Mouse (Mus musculus) midbrain, embryonic 13.5 days (tissue): Measurements from ENCODE around the gene Tedc1. TPM values are rescaled to one million over a fixed set of nuclear protein-coding genes. Genes with fewer than 3 reads are reported as not detected.

Source experiments
- ATAC-seq: fragments of 200-750 bp; cut with Nextera tagmentation; 2 replicates; pipeline ENCODE4 v1.8.0; 2017; ENCODE audit warnings: mild to moderate bottlenecking, moderate TSS enrichment, moderate library complexity
- H3K27ac ChIP-seq: fragments of 300-500 bp; sonication (generic); 2 replicates; pipeline ENCODE4 v1.5.1; 2015; ENCODE audit warnings: inconsistent platforms, mild to moderate bottlenecking, moderate library complexity
- H3K27me3 ChIP-seq: fragments of 300-500 bp; sonication (generic); 2 replicates; pipeline ENCODE4 v1.6.1; 2015; ENCODE audit warnings: mild to moderate bottlenecking, inconsistent platforms
- H3K36me3 ChIP-seq: fragments of 300-500 bp; sonication (generic); 2 replicates; pipeline ENCODE4 v1.6.1; 2015; ENCODE audit warnings: mild to moderate bottlenecking, inconsistent platforms
- H3K4me1 ChIP-seq: fragments of 300-500 bp; sonication (generic); replicated peaks from 2 replicates; pipeline ENCODE4 v1.6.1; 2015; ENCODE audit warnings: inconsistent platforms
- H3K4me2 ChIP-seq: fragments of 300-500 bp; sonication (generic); replicated peaks from 2 replicates; pipeline ENCODE4 v1.6.1; 2015; ENCODE audit warnings: moderate library complexity, mild to moderate bottlenecking, inconsistent platforms
- H3K4me3 ChIP-seq: fragments of 300-500 bp; sonication (generic); replicated peaks from 2 replicates; pipeline ENCODE4 v1.5.1; 2015; ENCODE audit warnings: mild to moderate bottlenecking, inconsistent platforms
- H3K9ac ChIP-seq: fragments of 300-500 bp; sonication (generic); replicated peaks from 2 replicates; pipeline ENCODE4 v1.6.1; 2015; ENCODE audit warnings: mild to moderate bottlenecking, inconsistent platforms
- H3K9me3 ChIP-seq: fragments of 300-500 bp; sonication (generic); 2 replicates; pipeline ENCODE4 v1.6.1; 2016; ENCODE audit warnings: mild to moderate bottlenecking, inconsistent platforms
- WGBS: fragments of 180-500 bp; shearing (Covaris S2); methylation state at CpG from one replicate; pipeline ENCODE4 v1.1.7; 2015; 5-methylcytosine and 5-hydroxymethylcytosine counted together
- polyA plus RNA-seq: library from polyadenylated mRNA; unstranded; fragments of >200 nt; fragmentation: Nextera tagmentation; extraction: Ambion mirVana; gene quantifications from 2 replicates; pipeline ENCODE4 v1.2.1, GENCODE M21; 2015

The Tedc1 gene
- polyA plus RNA-seq, 1 experiment from 2014 or later = 21.3 TPM

- Histone ChIP-seq H3K4me2 (peak overlapping the region; percentile 91; the same call in 1 of the 2 replicates), H3K4me1 (peaks cover 20% of the 10 kb centered on the region), H3K36me3 (peaks cover 19% of the 10 kb centered on the region), H3K27ac (no peak overlapping the region), H3K27me3 (peaks cover 15% of the 10 kb centered on the region), H3K9me3 (no peaks in the 10 kb centered on the region), H3K9ac (no peak overlapping the region), H3K4me3 (no peak overlapping the region)
- WGBS = 91% methylated on average over 8 of the region's 8 CpGs
- ATAC-seq = no peak
These were observed 1.8 kb downstream of the Tedc1 start for GRCm38 (mm10) chr12:113157971-113158370.

DNA sequence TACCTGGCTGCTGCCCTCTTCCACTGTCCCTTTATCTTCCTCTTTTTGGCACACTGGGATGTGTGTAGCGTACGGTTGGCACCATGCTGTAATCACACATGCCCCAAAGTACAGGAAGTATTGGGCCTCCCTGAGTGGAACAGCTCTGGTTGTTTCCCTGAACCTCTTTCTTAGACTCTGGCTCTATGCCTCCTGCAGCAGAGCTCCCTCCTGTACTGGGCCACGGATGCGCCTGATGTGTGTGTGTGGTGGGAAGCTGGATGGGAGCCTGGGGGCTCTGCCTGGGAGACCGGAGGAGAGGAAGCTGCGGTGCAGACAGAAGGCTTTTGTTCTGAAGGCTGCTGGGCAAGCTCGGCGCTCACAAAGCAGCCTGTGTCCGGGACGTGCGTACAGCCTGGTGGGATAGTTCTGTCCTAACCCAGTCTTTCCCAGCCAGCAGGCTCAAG lies 7.4 kb downstream of the Tedc1 start:
- Histone ChIP-seq H3K36me3 (peaks cover 30% of the 10 kb centered on the region), H3K4me1 (no peaks in the 10 kb centered on the region), H3K27me3 (no peaks in the 10 kb centered on the region), H3K9me3 (no peaks in the 10 kb centered on the region), H3K27ac (peak overlapping the region; percentile 70), H3K4me3 (no peak overlapping the region), H3K4me2 (no peak overlapping the region), H3K9ac (no peak overlapping the region)
- WGBS = 84% methylated on average over 11 of the region's 11 CpGs
- ATAC-seq = peak; percentile 74

- Histone ChIP-seq H3K4me3 (no peak overlapping the region), H3K4me1 (no peaks in the 10 kb centered on the region), H3K9me3 (no peaks in the 10 kb centered on the region), H3K36me3 (peaks cover 11% of the 10 kb centered on the region), H3K27ac (no peak overlapping the region), H3K27me3 (no peaks in the 10 kb centered on the region), H3K4me2 (no peak overlapping the region), H3K9ac (no peak overlapping the region)
- no peak for ATAC-seq
- 89% methylated on average over 9 of the region's 9 CpGs for WGBS
These were observed 11.9 kb downstream of the Tedc1 start for GRCm38 (mm10) chr12:113168031-113168536.

DNA sequence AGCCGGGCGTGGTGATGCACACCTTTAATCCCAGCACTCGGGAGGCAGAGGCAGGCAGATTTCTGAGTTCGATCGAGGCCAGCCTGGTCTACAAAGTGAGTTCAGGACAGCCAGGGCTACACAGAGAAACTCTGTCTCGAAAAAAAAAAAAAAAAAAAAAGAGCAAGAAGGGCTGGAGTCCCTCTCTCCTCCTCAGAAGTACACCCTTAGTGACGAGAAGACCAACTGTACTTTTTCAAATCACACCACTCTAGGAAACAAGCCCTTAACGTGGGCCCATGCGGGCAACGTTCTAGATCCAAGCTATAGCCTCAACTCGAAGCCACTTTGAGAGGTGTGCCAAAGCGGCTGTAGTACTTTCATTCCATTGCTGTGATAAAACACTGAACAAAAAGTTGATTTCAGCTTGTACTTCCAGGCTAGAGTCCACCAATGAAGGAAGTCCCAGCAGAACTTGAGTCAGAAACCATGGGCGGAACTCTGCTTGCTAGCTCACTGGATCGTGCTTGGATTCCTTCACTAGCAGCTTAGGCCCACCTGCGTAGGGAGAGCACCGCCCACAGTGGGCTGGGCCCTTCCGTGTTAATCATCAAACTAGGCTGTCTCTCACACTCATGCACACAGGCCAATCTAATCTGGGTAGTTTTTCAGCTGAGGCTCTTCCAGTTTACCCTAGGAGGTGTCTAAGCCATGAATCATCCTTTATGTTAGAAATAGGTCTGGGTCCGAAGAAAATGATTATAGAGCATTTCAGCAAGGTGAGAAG lies 20.9 kb downstream of the Tedc1 start:
- Histone ChIP-seq H3K36me3 (no peaks in the 10 kb centered on the region), H3K27ac (no peak overlapping the region), H3K4me2 (no peak overlapping the region), H3K27me3 (no peaks in the 10 kb centered on the region), H3K9me3 (no peaks in the 10 kb centered on the region), H3K4me3 (no peak overlapping the region), H3K9ac (no peak overlapping the region), H3K4me1 (no peaks in the 10 kb centered on the region)
- no peak for ATAC-seq
- 86% methylated on average over 18 of the region's 18 CpGs for WGBS

DNA sequence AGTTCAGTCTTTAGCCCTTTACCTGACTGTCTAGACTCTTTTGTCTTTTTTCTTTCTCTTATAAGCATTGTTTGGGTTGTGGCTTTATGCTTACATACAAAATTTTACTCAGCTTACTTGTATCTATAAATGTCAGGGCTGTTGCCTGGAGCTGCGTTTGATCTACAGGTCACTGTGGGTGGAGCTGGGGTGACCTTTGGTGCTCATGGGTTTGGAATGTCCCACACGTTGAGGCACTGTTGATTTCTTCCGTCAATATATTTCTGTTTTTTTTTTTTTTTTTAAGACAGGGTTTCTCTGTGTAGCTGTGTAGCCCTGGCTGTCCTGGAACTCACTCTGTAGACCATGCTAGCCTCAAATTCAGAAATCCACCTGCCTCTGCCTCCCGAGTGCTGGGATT lies 24.8 kb downstream of the Tedc1 start:
- peaks cover 8% of the 10 kb centered on the region; the same call in 1 of the 2 replicates for H3K4me1 ChIP-seq
- H3K9ac ChIP-seq = no peak overlapping the region
- H3K9me3 ChIP-seq = no peaks in the 10 kb centered on the region
- H3K4me3 ChIP-seq = no peak overlapping the region
- WGBS = 82% methylated on average over 4 of the region's 4 CpGs
- H3K27ac ChIP-seq = no peak overlapping the region
- no peak overlapping the region for H3K4me2 ChIP-seq
- no peaks in the 10 kb centered on the region for H3K36me3 ChIP-seq
- H3K27me3 ChIP-seq = 0 out of 2 replicates have a peak, but pooled peaks cover 6% of the 10 kb centered on the region
- no peak for ATAC-seq

GRCm38 (mm10) chr12:113184945-113185344 lies 28.7 kb downstream of the Tedc1 start:
- H3K4me3 ChIP-seq = peak overlapping the region; percentile 76; the same call in 1 of the 2 replicates

GRCm38 (mm10) chr12:113185442-113186291 lies 29.4 kb downstream of the Tedc1 start, which contains the start of gene Tmem121:
Gene Tmem121 (plus strand): TSS chr12:113185930.
- Histone ChIP-seq H3K36me3 (peaks cover 26% of the 10 kb centered on the region), H3K4me3 (peak within 1 kb of the TSS; percentile 76), H3K9ac (peak within 1 kb of the TSS; percentile 90), H3K27me3 (0 out of 2 replicates have a peak, but pooled peaks cover 6% of the 10 kb centered on the region), H3K9me3 (peaks cover 4% of the 10 kb centered on the region; the same call in 1 of the 2 replicates), H3K4me2 (peak within 1 kb of the TSS; percentile 88), H3K4me1 (peaks cover 30% of the 10 kb centered on the region), H3K27ac (peak within 1 kb of the TSS; percentile 58; the same call in 1 of the 2 replicates)
- peak; percentile 41 for ATAC-seq
- 2% methylated on average over 63 of the region's 63 CpGs for WGBS

More at GRCm38 (mm10) chr12:113184945-113185344, 28.7 kb downstream of the Tedc1 start:
- H3K27me3 ChIP-seq = 0 out of 2 replicates have a peak, but pooled peaks cover 6% of the 10 kb centered on the region
- 66% methylated on average over 5 of the region's 5 CpGs for WGBS
- H3K4me2 ChIP-seq = peak overlapping the region; percentile 88
- peaks cover 4% of the 10 kb centered on the region; the same call in 1 of the 2 replicates for H3K9me3 ChIP-seq
- no peak overlapping the region; the same call in 1 of the 2 replicates for H3K9ac ChIP-seq
- H3K4me1 ChIP-seq = peaks cover 30% of the 10 kb centered on the region
- no peak for ATAC-seq
- H3K36me3 ChIP-seq = peaks cover 19% of the 10 kb centered on the region
- H3K27ac ChIP-seq = peak overlapping the region; percentile 58; the same call in 1 of the 2 replicates

DNA sequence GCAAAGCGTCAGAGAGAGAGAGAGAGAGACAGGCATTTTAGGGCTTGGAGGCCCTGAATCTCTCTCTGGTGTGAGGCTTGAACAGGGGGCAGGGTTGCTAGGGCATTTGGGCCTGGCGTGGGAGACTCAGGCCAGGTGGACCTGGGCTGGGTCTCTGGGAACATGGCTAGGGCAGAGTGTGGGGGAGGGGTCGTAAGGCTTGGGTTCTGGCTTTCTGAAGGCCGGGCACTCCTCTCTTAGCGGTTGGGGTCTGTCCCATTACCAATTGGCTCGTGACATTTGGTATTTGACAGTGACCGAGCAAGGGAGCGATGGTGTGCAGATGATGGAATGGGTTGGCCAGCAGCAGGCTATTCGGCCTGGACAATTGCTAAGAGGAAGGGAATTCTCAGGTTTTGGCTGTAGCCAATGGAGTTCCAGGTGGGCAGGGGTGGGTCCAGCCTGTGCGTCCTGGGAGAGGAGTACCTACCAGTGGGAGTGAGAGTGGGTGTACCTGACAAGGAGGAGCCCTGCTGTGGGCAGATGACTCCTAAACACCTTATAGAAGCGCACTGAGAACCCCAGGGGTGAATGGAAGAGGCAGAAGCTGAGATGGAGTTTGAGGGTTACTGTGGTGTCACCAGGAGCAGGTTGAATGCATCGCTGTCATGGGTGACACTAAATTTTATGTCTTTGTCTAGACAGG lies 30.2 kb downstream of the Tedc1 start:
- Histone ChIP-seq H3K4me2 (peak overlapping the region; percentile 88), H3K27ac (peak overlapping the region; percentile 58; the same call in 1 of the 2 replicates), H3K9me3 (peaks cover 4% of the 10 kb centered on the region; the same call in 1 of the 2 replicates), H3K4me3 (peak overlapping the region; percentile 76), H3K36me3 (peaks cover 34% of the 10 kb centered on the region), H3K9ac (peak overlapping the region; percentile 90), H3K4me1 (peaks cover 30% of the 10 kb centered on the region), H3K27me3 (0 out of 2 replicates have a peak, but pooled peaks cover 6% of the 10 kb centered on the region)
- WGBS = 38% methylated on average over 12 of the region's 12 CpGs
- ATAC-seq = peak; percentile 15

- Histone ChIP-seq H3K36me3 (peaks cover 38% of the 10 kb centered on the region), H3K27ac (no peak overlapping the region; the same call in 1 of the 2 replicates), H3K9ac (peak overlapping the region; percentile 90), H3K9me3 (peaks cover 4% of the 10 kb centered on the region; the same call in 1 of the 2 replicates), H3K4me3 (peak overlapping the region; percentile 76), H3K4me1 (peaks cover 30% of the 10 kb centered on the region), H3K27me3 (0 out of 2 replicates have a peak, but pooled peaks cover 6% of the 10 kb centered on the region), H3K4me2 (peak overlapping the region; percentile 88)
- 51% methylated on average over 4 of the region's 4 CpGs for WGBS
- no peak for ATAC-seq
These were observed 30.8 kb downstream of the Tedc1 start for GRCm38 (mm10) chr12:113187011-113187375.

GRCm38 (mm10) chr12:113187584-113188295 lies 31.5 kb downstream of the Tedc1 start:
- Histone ChIP-seq H3K9me3 (peaks cover 4% of the 10 kb centered on the region; the same call in 1 of the 2 replicates), H3K27ac (peak overlapping the region; percentile 17; the same call in 1 of the 2 replicates), H3K9ac (peak overlapping the region; percentile 90), H3K4me3 (peak overlapping the region; percentile 76), H3K4me1 (peaks cover 30% of the 10 kb centered on the region), H3K4me2 (peak overlapping the region; percentile 88), H3K36me3 (peaks cover 44% of the 10 kb centered on the region), H3K27me3 (0 out of 2 replicates have a peak, but pooled peaks cover 6% of the 10 kb centered on the region)
- ATAC-seq = peak; percentile 65
- 3% methylated on average over 56 of the region's 56 CpGs for WGBS
